Mouse (Mus musculus): ENCODE data around the gene Myl6b.
A peak's percentile ranks its signal among the peaks of the same experiment; 100 is the strongest.

Gene Myl6b

DNA sequence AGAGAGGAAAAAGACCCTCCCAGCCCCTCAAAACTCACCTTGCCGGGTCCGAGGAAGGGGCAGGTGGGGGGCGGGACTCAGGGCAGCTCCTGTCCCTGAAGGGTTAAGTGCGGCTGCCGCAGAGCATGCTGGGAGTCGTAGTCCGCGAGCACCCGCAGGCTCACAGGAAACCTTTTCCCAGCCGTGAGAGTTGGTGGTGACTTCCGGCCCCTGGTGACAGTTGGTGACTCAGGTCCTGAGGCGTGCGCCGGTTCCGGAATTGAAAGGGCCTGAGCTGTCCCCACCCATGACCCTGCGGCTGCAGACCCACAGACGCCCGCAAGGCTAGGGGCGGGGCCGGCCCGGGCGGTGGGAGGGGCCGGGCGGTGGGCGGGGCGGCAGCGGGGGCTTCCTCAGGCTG lies at the start of gene Myl6b:
Myl6b (minus strand) TSS at position 96 of the 400 bp plus-strand sequence.
- DNase-seq (ENCODE audit: low spot score): peak; percentile 79

DNA sequence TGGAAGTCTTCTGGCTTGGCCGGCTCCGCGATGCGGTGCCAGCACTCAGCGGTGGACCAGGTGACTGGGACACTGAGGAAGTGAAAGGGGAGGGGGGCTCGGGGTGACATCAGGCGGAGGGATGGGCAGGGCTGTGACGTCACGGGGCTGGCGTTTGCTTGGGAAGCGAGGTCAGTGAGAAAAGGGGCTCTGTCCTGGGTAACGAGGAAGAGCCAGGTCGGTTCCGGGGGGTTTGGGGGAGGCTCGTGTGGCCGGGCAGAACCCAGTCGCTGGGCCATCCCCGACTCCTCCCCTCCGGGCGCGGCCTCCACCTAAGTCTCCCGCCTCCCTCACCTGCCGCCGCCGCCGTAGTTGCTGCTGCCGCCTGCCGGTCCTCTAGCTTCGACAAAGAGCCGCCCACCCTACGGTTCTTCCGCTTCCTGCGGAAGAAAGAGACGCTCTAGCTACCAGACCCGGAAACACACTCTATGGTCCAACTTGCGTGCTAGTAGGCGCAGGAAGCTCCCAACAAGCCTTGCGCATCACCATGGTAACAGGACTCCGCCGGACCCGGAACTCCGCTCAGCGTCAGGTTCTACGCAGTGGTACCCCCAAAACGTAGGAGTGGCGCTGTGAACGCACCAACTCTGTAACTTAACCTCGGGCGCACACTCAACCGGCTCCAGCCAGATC lies 49.0 kb upstream of the Myl6b start, which contains the start of gene Zc3h10:
Zc3h10 (minus strand) TSS at position 414 of the 672 bp plus-strand sequence.
- DNase-seq (ENCODE audit: low spot score): peak; percentile 74

DNA sequence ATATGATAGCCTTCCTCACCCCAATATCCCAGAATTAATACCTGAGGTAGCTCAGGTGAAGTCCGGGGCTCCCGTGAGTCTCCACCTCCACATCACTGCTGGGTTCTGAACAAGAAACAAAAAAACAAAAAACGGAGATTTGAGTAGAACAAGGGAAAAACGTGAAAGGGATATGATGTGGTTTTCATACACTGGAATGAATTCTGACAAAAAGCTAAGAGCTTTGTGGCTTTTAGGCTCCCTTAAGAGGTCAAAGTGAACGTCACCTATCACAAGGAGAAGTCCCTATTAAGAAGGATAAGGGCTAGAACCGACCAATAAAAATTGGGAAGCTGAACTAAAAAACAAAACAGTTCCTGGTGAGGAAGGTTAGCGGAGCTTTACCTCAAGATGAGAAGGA lies 48.3 kb upstream of the Myl6b start:
- DNase-seq (ENCODE audit: low spot score): no peak

DNA sequence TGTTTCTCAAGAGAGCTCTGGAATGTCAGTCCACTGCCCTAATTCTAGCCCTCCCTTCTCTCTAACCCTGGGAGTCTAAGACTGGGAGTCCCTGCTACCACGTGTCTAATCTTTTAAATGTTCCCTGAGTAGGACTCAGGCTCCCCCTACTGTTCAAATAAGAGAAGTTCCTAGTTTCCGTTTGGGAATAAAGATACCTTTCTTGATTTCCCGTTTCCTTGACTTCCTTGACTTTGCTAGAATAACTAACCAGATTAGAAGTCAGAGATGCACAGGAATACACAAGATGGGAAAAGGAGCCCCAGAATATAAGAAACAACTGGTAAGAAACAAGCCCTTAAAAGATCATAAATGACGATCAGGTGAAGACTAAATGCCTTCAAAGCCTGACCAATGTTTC lies 47.9 kb upstream of the Myl6b start:
- no peak for DNase-seq (ENCODE audit: low spot score)

DNA sequence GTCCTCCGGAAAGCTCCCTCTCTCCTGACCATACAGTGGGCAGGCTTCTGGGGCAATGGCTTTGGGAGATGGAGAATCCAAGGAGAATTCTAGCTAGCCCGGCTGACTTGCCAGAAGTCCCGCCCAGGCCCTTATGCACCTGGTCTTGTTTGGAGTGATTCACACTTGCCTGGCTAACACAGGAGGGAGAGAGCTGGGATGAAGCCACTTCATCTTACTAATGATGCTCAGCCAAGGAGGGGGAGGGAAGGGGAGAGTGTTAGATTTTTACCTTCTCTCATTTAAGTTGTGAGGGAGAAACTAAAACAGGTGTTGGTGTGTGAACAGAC lies 47.0 kb upstream of the Myl6b start:
- DNase-seq (ENCODE audit: low spot score): no peak

DNA sequence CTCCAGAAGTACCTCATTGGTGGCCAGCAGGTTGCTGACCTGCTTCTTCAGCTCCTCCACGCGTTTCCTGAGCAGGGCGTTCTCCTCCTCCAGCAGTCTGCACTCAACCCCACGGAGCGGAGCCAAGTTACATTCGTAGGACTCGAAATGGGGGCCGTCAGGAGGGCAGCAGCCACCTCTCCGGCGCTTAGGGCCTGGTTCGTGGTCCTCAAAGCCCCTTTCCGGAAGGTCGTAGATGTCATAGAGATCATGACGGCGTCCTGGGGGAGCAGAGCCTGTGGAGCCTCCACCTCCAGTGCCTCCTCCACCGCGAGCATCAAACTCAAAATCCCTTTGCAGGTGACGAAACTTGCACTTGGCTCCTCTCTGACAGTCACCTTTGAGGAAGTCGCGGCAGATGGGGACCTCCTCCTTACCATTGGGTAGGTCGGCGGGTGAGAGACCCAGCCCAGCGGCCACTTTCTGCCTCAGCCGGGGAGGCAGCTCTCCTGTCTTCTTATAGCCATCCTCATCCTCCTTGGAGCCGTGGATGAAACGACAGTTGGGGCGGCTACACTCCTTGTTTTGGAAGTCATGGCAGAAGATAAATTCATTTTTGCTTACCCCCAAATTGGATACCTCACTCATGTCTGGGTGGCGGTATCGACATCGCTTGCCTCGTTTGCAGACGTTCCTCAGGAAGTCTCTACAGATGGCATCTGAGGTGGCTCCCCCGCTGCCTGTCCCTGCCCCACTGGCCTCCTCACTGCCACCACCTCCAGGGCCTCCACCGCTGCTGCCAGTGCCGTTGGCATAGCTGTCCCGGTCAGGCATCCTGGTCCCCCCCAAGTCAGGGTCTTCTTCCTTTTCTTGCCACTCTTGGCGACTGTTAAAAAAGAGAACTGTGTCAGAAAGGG lies 46.4 kb upstream of the Myl6b start:
- no peak for DNase-seq (ENCODE audit: low spot score)

DNA sequence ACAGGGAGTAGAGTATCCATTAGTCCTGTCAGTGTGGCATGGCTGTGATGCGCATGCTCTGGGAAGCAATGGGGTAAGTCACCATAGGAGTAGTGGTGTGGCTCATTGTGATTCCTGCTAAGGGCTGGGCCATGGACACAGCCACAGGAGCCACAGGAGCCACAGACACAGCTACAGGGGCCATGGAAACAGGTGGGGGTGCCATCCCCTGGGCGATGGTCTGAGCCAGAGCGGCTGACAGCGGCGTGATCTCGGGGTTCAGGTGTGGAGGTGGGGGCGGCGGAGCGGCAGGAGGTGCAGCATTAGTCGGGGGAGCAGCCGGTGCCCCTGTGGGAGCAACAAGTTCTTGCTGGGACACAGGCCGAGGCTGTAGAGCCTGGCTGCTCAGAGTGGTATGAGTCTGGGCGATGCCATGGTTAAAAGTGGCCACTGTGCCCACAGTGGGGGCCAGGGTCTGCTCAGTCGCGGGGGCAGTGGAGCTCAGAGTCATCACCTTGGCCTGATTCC lies 45.7 kb upstream of the Myl6b start:
- no peak for DNase-seq (ENCODE audit: low spot score)

DNA sequence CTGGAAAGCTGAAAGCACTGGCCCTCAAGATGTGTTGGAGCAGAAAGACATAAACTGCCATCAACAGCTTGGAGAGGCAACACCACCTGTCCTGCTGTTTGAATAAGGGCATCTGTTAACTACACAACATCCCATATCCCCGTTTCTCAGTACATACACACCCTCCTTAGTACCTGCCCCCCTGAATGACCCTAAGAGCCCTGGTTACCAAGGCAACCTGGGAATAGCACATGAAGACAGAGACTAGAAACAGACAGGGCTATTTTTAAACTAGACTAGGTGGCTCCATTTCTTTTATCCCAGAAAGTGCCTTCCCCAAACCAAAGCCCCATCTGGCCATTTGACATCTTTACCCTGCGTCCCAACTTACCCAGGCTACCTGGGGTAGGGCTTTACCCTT lies 44.6 kb upstream of the Myl6b start:
- no peak for DNase-seq (ENCODE audit: low spot score)

DNA sequence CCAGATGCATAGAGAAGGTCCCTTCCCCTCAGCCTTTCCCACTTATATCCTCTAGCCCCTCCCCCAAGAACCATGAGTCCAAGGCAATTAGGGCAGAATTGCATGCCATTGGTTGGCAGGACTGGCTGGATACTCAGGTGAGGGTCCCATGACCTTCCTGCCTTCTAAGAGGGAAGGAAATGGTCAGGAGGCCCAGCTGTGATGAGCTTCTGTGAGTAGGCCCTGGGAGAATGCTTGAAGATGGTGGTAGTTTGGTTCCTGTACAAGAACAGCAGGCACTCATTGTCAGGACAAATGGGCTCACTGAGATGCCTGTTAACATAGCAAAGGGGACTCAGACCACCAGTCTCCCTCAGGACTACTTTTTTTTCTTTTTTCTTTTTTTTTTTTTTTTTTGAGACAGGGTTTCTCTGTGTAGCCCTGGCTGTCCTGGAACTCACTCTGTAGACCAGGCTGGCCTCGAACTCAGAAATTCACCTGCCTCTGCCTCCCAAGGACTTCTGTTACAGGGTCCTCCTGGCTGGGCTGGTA lies 39.9 kb upstream of the Myl6b start:
- no peak for DNase-seq (ENCODE audit: low spot score)

DNA sequence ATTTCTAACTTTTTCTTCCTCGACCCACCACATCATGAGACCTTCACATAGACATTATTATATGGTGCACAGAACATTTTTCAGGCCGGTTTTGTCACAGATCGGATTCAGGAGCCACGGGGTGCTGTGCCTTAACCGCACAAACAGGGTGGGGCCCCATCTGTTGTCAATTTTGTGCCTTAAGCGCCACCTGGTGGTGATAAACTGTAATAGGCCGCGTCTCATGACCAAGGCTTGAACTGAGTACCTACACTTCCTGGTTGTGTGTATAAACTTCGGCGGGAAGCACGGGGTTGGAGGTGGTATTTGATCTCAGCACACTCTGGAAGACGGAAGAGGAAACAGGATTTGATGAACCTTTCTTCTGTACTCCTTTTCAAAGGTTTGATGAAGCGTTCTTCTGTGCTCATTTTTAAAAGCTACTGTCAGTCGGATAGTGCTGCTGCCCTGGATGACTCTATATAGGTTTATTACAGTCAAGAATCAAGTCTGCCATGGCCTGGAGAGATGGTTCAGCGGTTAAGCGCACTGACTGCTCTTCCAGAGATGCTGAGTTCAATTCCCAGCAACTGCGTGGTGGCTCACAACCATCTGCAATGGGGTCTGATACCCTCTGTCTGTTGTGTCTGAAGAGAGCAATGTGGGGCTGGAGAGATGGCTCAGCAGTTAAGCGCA lies 37.9 kb upstream of the Myl6b start:
- DNase-seq (ENCODE audit: low spot score): no peak

DNA sequence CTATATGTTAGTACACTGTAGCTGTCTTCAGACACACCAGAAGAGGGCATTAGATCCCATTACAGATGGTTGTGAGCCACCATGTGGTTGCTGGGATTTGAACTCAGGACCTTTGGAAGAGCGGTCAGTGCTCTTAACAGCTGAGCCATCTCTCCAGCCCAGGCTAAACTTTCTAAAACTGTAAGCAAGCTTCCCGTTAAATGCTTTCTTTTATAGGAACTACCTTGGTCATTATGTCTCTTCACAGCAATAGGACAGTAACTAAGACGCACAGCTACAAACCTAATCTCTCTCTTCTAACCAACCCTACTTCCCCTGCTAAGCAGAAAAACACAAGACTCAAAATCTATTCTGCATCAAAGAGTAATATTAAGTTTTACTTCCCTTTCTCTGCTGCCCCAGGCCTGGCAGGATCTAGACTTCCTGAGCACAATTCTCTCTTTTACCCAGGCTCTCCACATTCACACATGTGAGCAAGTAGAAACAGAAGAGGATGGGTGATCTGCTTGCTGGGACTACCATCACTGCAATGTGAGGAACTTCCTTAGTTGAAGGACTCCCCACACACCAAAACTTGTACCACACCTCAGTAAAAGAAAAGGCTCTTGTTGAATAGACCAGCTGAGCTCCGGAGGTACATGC lies 37.3 kb upstream of the Myl6b start:
- DNase-seq (ENCODE audit: low spot score): no peak

DNA sequence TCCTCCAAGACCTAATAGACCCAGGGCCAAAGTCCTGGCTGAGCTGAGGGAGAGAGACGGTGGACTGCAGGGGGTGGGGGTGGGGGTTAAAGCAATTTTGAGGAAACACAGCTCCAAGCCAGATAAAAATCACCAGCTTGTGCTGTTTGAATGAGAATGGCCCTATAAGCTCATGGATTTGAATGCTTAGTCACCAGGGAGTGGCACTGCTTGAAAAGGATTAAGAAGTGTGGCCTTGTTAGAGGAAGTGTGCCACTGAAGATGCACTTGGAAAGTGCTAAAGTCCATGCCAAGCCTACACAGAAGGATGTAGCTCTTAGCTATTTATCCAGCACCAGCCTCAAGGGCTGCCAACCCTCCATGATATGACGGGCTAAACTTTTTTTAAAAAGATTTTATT lies 36.7 kb upstream of the Myl6b start:
- DNase-seq (ENCODE audit: low spot score): no peak

DNA sequence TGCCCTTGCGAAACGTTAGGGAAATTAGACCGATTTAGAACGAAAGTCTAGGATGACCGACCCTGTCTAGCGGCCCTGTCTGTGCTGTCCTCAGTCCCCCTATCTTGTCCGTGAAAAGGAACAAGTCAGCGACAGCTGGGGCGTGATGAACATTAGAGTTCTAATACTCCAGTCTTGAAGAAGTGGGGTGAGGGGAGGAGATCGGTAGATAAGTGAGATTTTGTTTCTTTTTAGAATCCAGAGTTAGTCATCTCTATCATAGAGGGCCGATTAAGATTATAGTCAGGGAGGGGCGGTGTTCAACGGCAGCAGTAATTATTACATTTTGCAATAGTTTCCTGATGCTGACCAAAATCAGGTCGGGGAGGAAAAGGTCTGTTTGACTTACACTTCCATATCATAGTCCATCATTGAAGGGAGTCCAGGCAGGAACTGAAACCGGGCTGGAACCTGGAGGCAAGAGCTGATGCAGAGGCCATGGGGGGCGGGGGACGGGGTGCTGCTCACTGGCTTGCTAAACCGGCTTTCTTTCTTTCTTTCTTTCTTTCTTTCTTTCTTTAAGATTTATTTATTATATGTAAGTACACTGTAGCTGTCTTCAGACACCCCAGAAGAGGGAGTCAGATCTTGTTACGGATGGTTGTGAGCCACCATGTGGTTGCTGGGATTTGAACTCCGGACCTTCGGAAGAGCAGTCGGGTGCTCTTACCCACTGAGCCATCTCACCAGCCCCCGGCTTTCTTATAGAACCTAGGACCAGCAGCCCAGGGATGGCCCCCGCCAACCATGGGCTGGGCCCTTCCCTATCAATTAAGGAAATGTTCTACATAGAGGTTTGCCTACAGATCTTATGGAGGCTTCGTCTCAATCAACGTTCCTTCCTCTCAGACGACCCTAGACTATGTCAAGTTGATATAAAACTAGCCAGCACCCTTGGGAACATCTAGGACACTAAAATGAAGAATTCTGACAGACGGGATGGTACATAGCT lies 28.2 kb upstream of the Myl6b start:
- DNase-seq (ENCODE audit: low spot score): no peak

DNA sequence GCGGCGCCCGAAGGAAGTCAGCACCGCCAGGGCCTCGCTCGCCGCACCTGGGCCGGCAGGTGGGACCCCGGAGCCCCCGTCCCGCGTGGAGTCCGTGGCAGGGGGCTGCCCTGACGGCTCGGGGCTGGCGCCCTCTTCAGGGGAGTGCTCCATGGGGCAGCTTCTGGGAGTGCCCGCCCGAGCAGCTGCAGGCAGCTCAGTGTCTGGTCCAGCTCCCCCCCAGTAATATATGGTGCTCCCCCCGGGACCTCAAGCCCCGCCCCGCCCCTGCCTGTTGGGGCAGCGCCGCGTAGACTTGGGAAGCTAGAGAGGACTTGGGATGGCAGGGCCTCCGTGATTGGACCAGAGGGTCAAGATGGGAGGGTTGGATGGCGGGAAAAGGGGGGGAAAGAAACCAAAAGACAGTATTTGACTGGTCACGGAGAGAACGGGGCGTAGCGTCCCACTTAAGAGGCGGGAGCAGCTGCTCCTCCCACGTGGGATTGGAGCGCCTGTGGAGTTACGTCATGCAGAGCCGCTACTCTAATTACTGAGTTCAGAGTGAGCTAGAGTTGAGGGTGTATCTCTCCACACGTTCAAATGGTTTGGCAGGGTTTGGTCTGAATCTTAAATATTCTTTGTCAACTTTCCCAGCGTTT lies 27.3 kb upstream of the Myl6b start, which contains the start of gene Esyt1:
Esyt1 (minus strand) TSS at position 201 of the 638 bp plus-strand sequence.
- DNase-seq (ENCODE audit: low spot score): peak; percentile 71

DNA sequence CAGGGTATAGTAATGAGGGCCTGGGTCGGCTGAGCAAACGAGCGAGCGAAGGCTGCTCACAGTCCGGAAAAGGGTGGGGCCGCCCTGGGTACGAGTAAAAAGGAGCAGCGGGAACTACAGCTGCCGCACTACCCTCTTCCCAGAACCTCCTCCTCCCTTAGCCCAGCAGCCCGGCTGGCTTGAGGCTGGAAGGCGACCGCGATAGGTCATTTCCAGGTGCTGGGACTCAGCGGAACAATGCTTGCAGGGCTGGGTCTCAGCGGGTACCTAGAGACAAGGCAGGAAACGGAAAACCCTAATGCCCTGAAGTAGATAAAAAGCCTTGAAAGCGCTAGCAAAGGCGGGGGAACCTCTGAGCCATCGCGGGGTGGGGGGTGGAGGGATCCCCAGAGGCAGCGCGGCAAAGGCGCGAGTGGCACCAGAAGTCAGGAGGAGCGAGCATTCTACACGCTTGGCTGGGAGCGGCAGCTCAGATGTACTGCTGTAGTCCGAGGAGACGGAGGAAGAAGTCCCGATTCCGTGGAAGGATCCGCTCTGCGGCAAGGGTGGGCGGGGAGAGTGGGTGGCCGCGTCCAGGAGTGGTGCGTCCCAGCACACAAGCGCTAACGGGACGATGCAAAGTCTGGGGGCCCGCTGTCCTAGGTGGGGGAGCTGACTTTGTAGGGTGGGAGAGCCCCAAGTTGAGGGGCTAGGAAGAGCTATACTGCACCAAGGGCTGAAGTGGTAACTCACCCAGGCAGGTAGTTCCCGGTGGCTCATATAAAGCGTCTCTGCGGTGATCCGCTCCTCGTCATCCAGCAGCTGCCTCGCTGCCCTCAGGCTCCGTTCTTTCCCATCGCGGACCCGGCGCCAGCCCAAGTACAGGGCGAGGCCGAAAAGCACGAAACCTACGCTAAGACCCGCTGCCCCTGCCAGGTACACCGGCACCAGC lies 26.5 kb upstream of the Myl6b start:
- no peak for DNase-seq (ENCODE audit: low spot score)

DNA sequence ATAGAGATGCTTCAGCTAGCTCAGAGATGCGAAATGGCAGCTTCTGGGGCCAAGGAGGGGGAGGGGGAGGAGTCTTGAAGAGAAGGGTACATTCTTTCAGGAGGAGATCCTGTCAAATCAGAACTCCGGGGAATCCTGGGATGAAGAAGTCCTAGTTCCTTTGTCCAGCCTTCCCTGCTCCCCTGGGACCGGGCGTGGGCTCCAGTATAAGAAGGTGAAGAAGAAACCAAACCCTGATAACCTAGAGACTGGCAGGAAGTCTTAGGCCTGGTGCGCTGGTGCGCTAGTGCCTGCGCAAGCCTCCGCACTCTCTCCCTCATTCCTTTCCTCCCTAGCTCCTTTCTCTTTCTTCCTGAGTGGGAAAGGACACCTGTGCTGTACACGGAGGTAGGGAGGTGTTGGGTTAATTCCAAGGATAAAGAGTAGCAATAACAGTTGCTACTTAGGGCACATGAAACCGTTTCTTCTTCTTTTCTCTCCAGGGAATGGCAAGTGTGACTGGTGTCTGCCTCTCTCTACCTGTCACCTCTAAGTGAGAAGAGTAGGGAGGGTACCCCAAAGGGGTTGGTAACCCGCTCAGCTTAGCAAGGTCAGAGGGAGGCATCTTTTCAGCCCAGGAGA lies 25.7 kb upstream of the Myl6b start:
- no peak for DNase-seq (ENCODE audit: low spot score)

DNA sequence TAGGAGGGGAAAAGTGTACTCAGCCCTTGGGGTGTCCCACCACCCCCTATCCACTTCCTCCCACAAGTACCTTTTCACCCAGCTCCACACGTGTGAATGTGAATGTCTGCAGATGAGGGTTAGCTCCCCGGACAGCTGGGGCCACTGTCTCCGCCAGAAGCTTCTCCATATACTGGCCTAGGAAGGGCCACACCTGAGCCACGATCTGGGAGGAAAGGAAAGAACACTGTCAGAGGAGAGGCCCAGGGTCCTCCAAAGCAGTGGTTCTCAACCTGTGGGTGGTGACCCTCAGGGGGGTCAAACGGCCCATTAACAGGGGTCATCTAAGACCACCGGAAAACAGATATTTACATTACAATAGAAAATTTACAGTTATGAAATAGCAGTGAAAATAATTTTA lies 23.9 kb upstream of the Myl6b start:
- no peak for DNase-seq (ENCODE audit: low spot score)

DNA sequence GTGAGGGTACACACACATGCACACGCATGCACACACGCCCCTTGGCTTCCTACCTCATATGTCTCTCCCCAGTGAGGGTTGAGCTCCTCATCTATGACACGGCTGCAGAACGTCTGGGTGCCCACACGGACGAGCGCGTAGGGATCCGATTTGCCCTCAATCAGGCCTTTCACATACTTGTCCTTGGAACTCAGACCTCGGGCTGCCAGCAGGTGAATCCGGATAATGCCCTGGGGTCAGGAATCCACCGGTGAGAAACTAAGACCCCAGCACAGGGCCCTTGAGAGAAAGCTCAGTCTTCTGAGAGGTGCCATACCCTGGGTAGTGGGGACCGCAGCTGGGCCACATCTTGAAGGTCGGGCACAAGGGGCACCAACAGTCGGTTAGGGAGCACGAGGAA lies 22.1 kb upstream of the Myl6b start:
- no peak for DNase-seq (ENCODE audit: low spot score)

DNA sequence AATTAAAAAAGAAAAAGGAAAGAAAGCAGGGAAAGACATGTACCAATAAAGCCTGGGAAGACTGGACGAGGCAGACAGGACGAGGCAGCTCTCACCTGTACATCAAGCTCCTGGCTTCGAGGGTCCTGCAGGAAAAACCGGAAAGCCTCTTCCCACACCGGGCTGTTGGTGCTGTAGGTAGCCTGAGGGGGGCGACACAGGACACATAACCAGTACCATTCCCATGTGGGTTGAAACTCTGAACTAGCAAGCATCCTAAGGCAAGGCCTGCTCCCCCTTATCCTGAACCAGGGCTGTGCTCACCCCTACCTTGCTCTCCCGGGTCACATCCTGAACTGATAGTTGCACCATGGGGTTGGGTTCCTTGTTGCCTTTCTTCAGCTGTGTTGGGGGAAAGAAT lies 20.3 kb upstream of the Myl6b start:
- DNase-seq (ENCODE audit: low spot score): no peak
